Mouse (Mus musculus) lung, postnatal 0 days (tissue): ENCODE data around the gene Slc44a4.

Experiments used
- CTCF ChIP-seq: IDR thresholded peaks from 2 replicates; pipeline ENCODE4 v1.5.1; 2016; ENCODE audit warnings: antibody characterized with exemption, mild to moderate bottlenecking
- EP300 ChIP-seq: IDR thresholded peaks from 2 replicates; pipeline ENCODE4 v1.6.1; 2016; ENCODE audit warnings: antibody characterized with exemption, mild to moderate bottlenecking, control low read depth

DNA sequence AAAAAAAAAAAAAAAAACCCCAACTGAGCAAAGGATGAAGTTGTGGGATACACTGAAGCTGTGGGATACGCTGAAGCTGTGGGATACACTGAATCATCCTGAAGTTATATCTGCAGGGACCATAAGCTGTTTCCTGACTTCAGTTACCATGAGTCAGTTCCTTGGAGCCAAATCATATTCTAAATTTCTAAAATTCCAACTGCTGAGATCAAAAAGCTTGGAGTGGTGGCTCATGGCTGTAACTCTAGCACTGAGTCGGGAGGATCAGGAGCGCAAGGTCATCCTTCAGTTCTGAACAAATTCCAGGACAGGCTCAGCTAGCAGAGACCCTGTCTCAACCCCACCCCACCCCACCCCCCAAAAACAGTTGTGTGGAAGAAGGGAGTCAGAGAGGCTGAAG is 28.7 kb upstream of the Slc44a4 start:
- TF ChIP-seq CTCF (no peak), EP300 (no peak)
